Mouse (Mus musculus) midbrain, embryonic 15.5 days (tissue): ENCODE measurements around the gene Clgn. TPM values are rescaled to one million over a fixed set of nuclear protein-coding genes. Genes with fewer than 3 reads are reported as not detected.
"Not testable (repeated sequence)": the region's sequence is repeated elsewhere in the genome, so short reads cannot be mapped to it uniquely, and the experiment has no call there.

ENCODE experiments used
- ATAC-seq: fragments of 200-750 bp; cut with Nextera tagmentation; replicated peaks from 2 replicates; pipeline ENCODE4 v1.8.0; 2017; ENCODE audit warnings: moderate TSS enrichment
- H3K27ac ChIP-seq: fragments of 300-500 bp; sonication (generic); 2 replicates; pipeline ENCODE4 v1.5.1; 2015; ENCODE audit warnings: mild to moderate bottlenecking, inconsistent platforms
- H3K27me3 ChIP-seq: fragments of 300-500 bp; sonication (generic); replicated peaks from 2 replicates; pipeline ENCODE4 v1.6.1; 2015; ENCODE audit warnings: inconsistent platforms
- H3K36me3 ChIP-seq: fragments of 300-500 bp; sonication (generic); replicated peaks from 2 replicates; pipeline ENCODE4 v1.6.1; 2015; ENCODE audit warnings: inconsistent platforms
- H3K4me1 ChIP-seq: fragments of 300-500 bp; sonication (generic); 2 replicates; pipeline ENCODE4 v1.6.1; 2015; ENCODE audit warnings: inconsistent platforms
- H3K4me2 ChIP-seq: fragments of 300-500 bp; sonication (generic); 2 replicates; pipeline ENCODE4 v1.6.1; 2015; ENCODE audit warnings: inconsistent platforms, mild to moderate bottlenecking, moderate library complexity
- H3K4me3 ChIP-seq: fragments of 300-500 bp; sonication (generic); 2 replicates; pipeline ENCODE4 v1.5.1; 2015; ENCODE audit warnings: mild to moderate bottlenecking, inconsistent platforms
- H3K9ac ChIP-seq: fragments of 300-500 bp; sonication (generic); 2 replicates; pipeline ENCODE4 v1.6.1; 2015; ENCODE audit warnings: mild to moderate bottlenecking, inconsistent platforms
- H3K9me3 ChIP-seq: fragments of 300-500 bp; sonication (generic); 2 replicates; pipeline ENCODE4 v1.6.1; 2016; ENCODE audit warnings: inconsistent platforms
- WGBS: fragments of 180-500 bp; shearing (Covaris S2); methylation state at CpG from one replicate; pipeline ENCODE4 v1.1.7; 2015; ENCODE audit warnings: mixed read lengths; 5-methylcytosine and 5-hydroxymethylcytosine counted together
- polyA plus RNA-seq: library from polyadenylated mRNA; unstranded; fragments of >200 nt; fragmentation: Nextera tagmentation; extraction: Ambion mirVana; gene quantifications from 2 replicates; pipeline ENCODE4 v1.2.1, GENCODE M21; 2015

The Clgn gene
- polyA plus RNA-seq, 1 experiment from 2014 or later = 10.4 TPM

DNA sequence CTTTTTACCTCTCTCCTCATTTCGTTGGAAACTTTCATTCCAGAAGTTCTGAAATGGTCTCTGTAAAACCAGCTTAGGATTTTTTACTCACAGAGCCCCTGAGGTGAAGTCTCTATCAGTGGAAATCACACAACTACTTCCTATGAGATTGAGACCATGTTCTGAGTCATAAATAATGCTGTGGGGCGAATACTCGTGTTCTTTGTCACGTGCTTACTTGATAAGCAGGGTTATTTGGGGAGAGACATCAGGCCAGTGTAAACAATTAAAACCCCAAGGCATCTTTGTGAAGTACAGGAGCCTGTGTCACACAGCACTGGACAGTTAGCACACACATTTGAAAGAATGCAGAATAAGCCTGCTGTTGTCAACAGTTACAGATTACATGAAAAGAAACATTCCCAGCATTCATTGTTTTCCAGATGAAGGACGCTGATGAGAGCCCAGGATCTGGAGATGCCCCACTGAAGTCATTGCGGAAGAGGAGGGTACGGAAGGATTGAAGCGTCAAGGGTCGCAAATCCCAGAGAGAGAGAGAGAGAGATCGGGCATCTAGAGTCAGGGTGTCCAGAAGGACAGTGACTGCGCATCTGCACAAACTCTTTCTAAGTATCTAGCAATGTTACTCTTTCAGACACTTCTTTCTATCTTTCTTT, 36.6 kb downstream of the Clgn start:
- H3K27ac ChIP-seq = no peak overlapping the region
- H3K9ac ChIP-seq = no peak overlapping the region
- H3K4me1 ChIP-seq = no peaks in the 10 kb centered on the region
- H3K27me3 ChIP-seq = no peaks in the 10 kb centered on the region
- H3K36me3 ChIP-seq = no peaks in the 10 kb centered on the region
- no peak overlapping the region for H3K4me2 ChIP-seq
- H3K9me3 ChIP-seq = no peaks in the 10 kb centered on the region
- ATAC-seq = no peak
- 76% methylated on average over 11 of the region's 11 CpGs for WGBS
- H3K4me3 ChIP-seq = no peak overlapping the region

DNA sequence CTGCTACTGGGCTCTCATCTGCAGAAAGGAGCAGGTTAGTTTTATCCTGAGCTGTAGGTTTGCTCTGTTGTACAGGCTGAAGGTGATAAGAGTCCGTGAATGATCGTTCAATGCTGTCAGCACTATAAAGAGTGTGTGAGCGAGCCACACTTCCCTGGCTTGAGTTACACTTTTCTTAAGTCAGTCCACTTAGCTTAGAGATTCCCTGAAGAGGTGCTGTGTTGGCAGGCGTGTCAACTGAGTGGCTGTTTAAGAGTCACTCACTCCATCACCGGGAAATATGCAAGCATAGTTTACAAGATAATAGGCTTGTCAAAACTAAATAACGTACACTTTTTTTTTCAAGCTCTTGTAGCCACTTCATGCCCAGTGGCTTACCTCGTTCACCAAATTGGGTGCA, 37.3 kb downstream of the Clgn start:
- WGBS = 84% methylated on average over 7 of the region's 7 CpGs

DNA sequence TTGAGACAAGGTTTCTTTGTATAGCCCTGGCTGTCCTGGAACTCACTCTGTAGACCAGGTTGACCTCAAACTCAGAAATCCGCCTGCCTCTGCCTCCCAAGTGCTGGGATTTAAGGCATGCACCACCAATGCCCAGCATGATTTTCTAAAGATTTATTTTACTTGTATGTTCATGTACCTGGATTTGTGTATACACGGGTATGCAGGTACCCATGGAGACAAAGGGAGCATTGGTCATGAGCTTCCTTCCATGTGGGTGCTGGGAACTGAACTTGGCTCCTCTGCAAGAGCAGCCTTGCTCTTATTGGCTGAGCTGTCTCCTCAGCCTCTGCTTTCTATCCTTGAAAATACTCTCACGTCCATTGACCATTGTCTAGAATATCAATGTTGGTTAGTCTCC, 39.0 kb downstream of the Clgn start:
- H3K27ac ChIP-seq, ATAC-seq, H3K4me2 ChIP-seq, H3K9ac ChIP-seq, H3K36me3 ChIP-seq, H3K4me1 ChIP-seq, H3K4me3 ChIP-seq, H3K9me3 ChIP-seq, H3K27me3 ChIP-seq: not testable (repeated sequence)
- WGBS = 90% methylated on average over 3 of the region's 3 CpGs

More for the DNA sequence above, 37.3 kb downstream of the Clgn start:
- H3K9ac ChIP-seq = no peak overlapping the region
- 0 out of 2 replicates have a peak, but pooled peaks cover 1% of the 10 kb centered on the region for H3K36me3 ChIP-seq
- H3K27me3 ChIP-seq = no peaks in the 10 kb centered on the region
- no peaks in the 10 kb centered on the region for H3K4me1 ChIP-seq
- no peak overlapping the region for H3K4me2 ChIP-seq
- no peak for ATAC-seq
- no peak overlapping the region for H3K4me3 ChIP-seq
- H3K9me3 ChIP-seq = no peaks in the 10 kb centered on the region
- H3K27ac ChIP-seq = no peak overlapping the region

DNA sequence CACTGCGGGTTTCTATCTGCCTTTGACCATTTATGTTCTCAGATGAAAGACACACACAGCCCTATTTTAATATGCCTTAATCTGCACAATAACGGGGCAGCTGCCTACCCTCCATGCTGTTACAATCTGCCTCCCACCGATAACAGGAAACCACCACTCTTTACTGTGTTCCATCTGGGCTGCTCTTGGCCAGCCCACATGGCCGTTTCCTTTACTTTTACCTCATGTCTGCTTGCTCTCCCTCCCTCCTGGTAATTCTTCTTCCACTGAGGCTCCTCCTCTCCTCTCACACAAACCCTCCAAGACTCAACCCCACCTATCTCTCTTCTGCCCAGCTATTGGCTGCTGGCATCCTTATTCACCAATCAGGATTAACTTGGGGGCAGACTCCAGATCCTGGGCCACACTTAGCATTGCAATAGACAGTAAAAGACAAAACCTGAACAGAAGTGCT, 39.4 kb downstream of the Clgn start:
- Histone ChIP-seq H3K4me2 (no peak overlapping the region), H3K9me3 (no peaks in the 10 kb centered on the region), H3K4me1 (no peaks in the 10 kb centered on the region), H3K36me3 (peaks cover 11% of the 10 kb centered on the region; the same call in 1 of the 2 replicates), H3K9ac (no peak overlapping the region), H3K27me3 (no peaks in the 10 kb centered on the region), H3K27ac (no peak overlapping the region), H3K4me3 (no peak overlapping the region)
- WGBS = 69% methylated on average over 4 of the region's 4 CpGs
- ATAC-seq = no peak

DNA sequence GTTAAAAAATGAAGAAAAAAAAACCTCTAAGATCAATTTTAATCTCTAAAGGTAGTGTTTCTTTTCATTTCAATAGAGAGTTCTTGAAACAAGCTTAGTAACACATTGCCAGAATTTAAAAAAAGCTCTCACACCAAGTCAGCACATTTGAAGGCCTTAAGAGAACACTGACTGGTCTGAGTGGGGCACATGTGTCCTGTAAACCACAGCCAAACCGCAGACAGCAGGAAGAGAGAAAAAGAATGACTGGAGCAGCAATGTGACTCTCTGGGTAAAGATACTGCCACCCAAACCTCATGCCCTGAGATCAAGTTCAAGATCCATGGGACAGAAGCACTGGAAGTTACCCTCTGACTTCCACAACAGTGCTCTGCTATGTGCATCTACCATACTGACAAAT, 47.4 kb downstream of the Clgn start:
- no peak overlapping the region for H3K4me3 ChIP-seq
- no peaks in the 10 kb centered on the region for H3K9me3 ChIP-seq
- WGBS = 94% methylated on average over 1 of the region's 1 CpGs
- no peak overlapping the region for H3K4me2 ChIP-seq
- peaks cover 20% of the 10 kb centered on the region for H3K4me1 ChIP-seq
- no peak overlapping the region for H3K9ac ChIP-seq
- H3K27ac ChIP-seq = no peak overlapping the region
- no peak for ATAC-seq
- H3K36me3 ChIP-seq = peaks cover 20% of the 10 kb centered on the region; the same call in 1 of the 2 replicates
- H3K27me3 ChIP-seq = no peaks in the 10 kb centered on the region

DNA sequence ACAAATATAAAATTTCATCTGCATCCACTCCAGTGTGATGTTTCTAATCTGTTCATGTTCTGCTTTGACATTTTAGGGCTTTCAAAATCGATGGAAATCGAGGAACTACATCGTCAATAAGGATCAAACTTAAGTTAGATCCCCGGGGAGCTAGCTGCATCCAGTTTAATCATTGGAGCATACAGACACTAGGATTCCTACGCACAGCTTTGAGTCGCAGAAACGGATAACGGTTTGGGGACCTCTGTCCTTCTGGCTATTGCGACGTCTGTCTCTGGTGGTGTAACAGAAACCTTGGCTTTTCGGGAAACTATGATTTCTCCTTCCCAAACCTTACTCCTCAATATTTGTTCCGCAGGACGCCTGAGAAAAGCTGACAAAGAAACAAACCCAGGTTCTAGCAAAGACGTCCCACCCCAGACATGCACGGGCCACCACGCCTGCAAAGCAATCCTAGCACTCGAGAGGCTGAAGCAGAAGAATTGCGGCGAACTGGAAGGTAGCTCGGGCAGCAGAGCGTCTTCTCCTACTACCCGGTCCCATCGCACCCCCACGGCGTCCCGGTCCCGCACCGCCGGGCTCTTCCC, 52.1 kb downstream of the Clgn start:
- Histone ChIP-seq H3K9ac (peak overlapping the region; percentile 75), H3K9me3 (no peaks in the 10 kb centered on the region), H3K36me3 (peaks cover 4% of the 10 kb centered on the region; the same call in 1 of the 2 replicates), H3K27ac (peak overlapping the region; percentile 90), H3K4me1 (peaks cover 25% of the 10 kb centered on the region), H3K27me3 (no peaks in the 10 kb centered on the region), H3K4me2 (peak overlapping the region; percentile 63), H3K4me3 (peak overlapping the region; percentile 71)
- WGBS = 1% methylated on average over 29 of the region's 29 CpGs
- no peak for ATAC-seq

DNA sequence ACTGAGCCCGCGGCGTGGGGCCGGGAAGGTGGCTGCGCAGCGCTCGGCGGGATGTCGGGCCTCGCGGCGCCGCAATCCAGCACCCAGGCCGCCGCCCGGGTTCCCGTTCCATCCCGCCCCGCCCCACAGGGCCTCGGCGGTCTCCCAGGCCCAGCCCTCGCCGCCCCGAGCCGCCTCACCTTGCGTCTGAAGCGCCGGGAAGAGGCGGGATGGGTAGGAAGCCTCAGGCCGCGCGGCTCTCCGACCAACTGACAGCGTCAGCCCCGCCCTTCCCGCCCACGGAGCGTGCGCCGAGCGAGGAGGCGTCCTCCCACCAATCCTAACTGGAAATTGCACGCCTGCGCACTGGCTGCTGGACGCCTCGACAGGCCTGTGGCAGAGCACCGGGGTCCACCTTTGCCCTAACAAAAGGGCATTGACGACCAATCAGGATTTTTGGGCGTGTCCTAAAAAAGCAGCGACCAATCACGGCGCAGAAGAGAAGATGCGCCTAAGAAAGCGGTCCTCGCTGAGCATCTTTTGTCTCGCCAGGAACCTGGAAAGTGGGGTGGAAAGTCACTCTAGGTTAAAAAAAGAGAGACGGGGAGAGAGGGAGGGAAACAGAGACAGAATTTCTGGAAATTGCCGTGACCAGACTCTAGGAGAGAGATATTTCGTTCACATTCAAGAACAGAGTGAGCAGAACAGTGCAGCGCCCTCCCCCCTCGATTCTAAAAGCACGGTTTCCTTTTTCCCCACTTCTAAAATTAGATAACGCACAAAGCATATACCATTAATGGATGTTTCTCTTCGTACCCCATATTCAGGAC, 52.8 kb downstream of the Clgn start:
- H3K36me3 ChIP-seq = no peaks in the 10 kb centered on the region
- H3K9ac ChIP-seq = peak overlapping the region; percentile 75
- peak; percentile 100 for ATAC-seq
- H3K27ac ChIP-seq = peak overlapping the region; percentile 91
- peaks cover 25% of the 10 kb centered on the region for H3K4me1 ChIP-seq
- H3K4me2 ChIP-seq = peak overlapping the region; percentile 63
- no peaks in the 10 kb centered on the region for H3K27me3 ChIP-seq
- H3K9me3 ChIP-seq = no peaks in the 10 kb centered on the region
- WGBS = under 1% methylated on average over 63 of the region's 64 CpGs
- peak overlapping the region; percentile 71 for H3K4me3 ChIP-seq

DNA sequence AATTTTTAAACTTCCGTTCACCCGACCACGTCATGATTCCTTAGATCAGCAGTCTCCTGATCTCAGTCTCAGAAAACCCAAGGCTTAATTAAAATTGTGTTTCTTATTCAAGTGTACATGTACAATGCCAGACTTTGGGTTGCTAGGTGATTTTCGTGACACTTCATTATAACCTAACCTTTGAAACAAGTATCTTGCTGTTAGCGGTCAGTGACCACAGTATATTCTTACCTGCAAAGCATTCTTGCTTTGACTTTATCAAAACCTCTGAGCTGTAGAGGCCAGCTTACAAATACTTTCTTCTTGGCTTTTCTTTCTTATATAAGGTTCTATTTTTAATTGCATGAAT, 53.4 kb downstream of the Clgn start:
- peak; percentile 7 for ATAC-seq
- Histone ChIP-seq H3K4me2 (peak overlapping the region; percentile 63), H3K27ac (peak overlapping the region; percentile 91), H3K4me3 (peak overlapping the region; percentile 71), H3K4me1 (peaks cover 25% of the 10 kb centered on the region), H3K27me3 (no peaks in the 10 kb centered on the region), H3K9ac (peak overlapping the region; percentile 59), H3K36me3 (no peaks in the 10 kb centered on the region), H3K9me3 (no peaks in the 10 kb centered on the region)
- WGBS = 26% methylated on average over 5 of the region's 5 CpGs

DNA sequence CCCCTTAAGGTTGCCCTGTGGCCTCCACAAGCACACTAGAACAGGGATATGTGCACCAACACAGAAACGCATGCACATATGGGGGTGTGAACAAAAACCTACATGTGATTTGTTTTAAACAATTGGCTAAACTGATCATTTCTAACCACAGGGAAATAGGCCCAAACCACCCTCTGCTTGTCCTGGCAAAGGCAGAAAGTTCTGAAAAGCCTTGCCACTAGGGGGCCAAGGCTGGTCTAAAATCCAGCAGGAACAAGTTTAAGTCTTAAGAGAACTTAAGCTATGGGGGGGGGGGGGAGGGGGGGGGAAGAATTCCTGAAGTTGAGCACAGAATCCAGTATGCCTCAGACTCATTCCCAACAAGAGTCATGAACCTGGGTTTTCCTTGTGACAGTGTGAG, 60.3 kb downstream of the Clgn start:
- no peak overlapping the region for H3K4me3 ChIP-seq
- 73% methylated on average over 1 of the region's 1 CpGs for WGBS
- no peaks in the 10 kb centered on the region for H3K4me1 ChIP-seq
- H3K27me3 ChIP-seq = no peaks in the 10 kb centered on the region
- no peak overlapping the region for H3K27ac ChIP-seq
- H3K36me3 ChIP-seq = no peaks in the 10 kb centered on the region
- no peak overlapping the region for H3K9ac ChIP-seq
- no peaks in the 10 kb centered on the region for H3K9me3 ChIP-seq
- no peak for ATAC-seq
- no peak overlapping the region for H3K4me2 ChIP-seq

DNA sequence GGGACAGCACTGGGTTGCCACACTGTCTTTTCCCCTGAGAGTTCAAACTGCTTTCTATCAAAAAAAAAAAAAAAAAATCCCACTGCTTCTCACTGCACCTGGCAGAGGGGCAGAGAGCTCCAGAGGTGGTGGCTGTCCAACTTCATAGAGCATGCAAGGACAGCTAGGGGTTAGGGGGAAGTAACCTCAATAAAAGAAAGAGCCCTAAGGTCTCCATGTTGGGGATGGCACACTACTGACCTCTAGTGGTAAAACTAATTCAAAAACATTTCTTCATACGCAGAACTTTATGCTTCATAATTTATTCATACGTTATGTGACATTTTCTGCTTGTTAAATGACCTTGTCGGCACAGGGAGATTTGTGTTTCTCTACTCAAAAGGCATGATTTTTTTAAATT, 61.4 kb downstream of the Clgn start:
- WGBS = 21% methylated on average over 3 of the region's 3 CpGs
- no peak overlapping the region for H3K9ac ChIP-seq
- H3K27ac ChIP-seq = no peak overlapping the region
- H3K27me3 ChIP-seq = no peaks in the 10 kb centered on the region
- ATAC-seq = 0 out of 2 replicates have a peak, but pooled peaks have one; percentile 52
- H3K4me2 ChIP-seq = no peak overlapping the region
- no peaks in the 10 kb centered on the region for H3K36me3 ChIP-seq
- H3K4me3 ChIP-seq = no peak overlapping the region
- no peaks in the 10 kb centered on the region for H3K4me1 ChIP-seq
- H3K9me3 ChIP-seq = no peaks in the 10 kb centered on the region

DNA sequence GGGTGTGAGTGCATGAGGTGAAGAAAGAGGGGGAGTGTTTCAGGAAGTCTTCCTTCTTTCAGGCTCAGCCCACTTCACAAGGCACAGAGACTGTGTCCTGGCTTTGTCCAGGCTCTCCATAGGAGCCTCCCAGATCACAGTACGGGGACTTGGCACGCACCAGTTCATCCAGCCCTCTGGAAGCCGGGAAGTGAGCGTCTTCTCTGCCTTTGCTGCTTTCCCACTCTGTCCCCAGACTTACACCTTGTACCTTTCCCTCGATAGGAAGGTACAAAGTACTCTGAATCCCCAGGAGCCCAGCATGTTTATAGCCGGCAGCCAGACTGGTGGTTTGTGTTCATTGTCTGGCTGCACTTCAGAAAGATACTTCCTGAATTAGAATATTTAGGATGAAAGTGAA, 67.5 kb downstream of the Clgn start:
- no peak for ATAC-seq
- Histone ChIP-seq H3K27ac (no peak overlapping the region), H3K4me2 (no peak overlapping the region), H3K27me3 (no peaks in the 10 kb centered on the region), H3K36me3 (no peaks in the 10 kb centered on the region), H3K9ac (no peak overlapping the region), H3K9me3 (no peaks in the 10 kb centered on the region), H3K4me3 (no peak overlapping the region), H3K4me1 (no peaks in the 10 kb centered on the region)
- WGBS = 49% methylated on average over 6 of the region's 6 CpGs

DNA sequence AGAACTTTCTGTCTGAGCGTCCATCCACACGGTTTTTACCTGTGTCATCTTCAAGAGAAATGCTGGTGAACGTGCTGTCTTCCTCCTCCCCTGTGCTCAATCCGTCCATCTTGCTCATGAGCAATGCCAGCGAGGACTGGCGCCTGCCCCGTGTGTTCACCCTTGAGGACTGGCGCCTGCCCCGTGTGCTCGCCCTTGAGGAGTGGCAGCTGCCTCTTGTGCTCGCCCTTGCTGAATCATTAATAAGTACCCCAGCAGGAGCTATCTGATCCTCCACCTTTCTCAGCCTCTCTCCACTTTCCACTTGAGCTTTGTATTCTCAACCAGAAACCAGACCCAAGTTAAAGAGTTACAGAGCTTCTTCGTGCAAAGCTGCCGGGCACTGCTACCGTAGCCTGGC, 68.6 kb downstream of the Clgn start, which contains the start of gene Scoc:
Gene Scoc (minus strand): TSS at position 170 of the 400 bp plus-strand sequence.
- no peak within 1 kb of the TSS for H3K9ac ChIP-seq
- no peaks in the 10 kb centered on the region for H3K27me3 ChIP-seq
- WGBS = 82% methylated on average over 14 of the region's 14 CpGs
- H3K4me2 ChIP-seq = no peak within 1 kb of the TSS
- H3K9me3 ChIP-seq = no peaks in the 10 kb centered on the region
- H3K4me3 ChIP-seq = no peak within 1 kb of the TSS
- no peak within 1 kb of the TSS for H3K27ac ChIP-seq
- no peak for ATAC-seq
- H3K36me3 ChIP-seq = no peaks in the 10 kb centered on the region
- H3K4me1 ChIP-seq = no peaks in the 10 kb centered on the region
